Mouse (Mus musculus) MEL (cell line): Measurements from ENCODE around the gene Rnaseh1. TPM values are rescaled to one million over a fixed set of nuclear protein-coding genes. Genes with fewer than 3 reads are reported as not detected.

Experiments
- DNase-seq: peaks from one replicate; pipeline ENCODE4 v3.0.0; 2011; ENCODE audit warnings: low read depth, low spot score
- H3K27ac ChIP-seq: 2 replicates; pipeline ENCODE4 v1.5.1; 2012; ENCODE audit warnings: low read depth, mild to moderate bottlenecking, control low read depth, low read length, moderate library complexity; ENCODE audit not compliant: control insufficient read depth
- H3K27me3 ChIP-seq, 2 experiments: fragments of 150-350 bp in 1 of 2; sonication (generic) in 1 of 2; 2 replicates each; pipeline ENCODE4 v1.6.1; 2012; ENCODE audit warnings: low read length in 2 of 2, mild to moderate bottlenecking in 2 of 2, improper control_type of control experiment in 1 of 2, moderate library complexity in 1 of 2; ENCODE audit not compliant: insufficient read depth in 2 of 2, control insufficient read depth in 1 of 2
- H3K36me3 ChIP-seq, 2 experiments: 2 replicates each; pipeline ENCODE4 v1.6.1; 2012 to 2014; ENCODE audit warnings: low read length in 2 of 2, improper control_type of control experiment in 1 of 2, inconsistent platforms in 1 of 2, mild to moderate bottlenecking in 1 of 2; ENCODE audit not compliant: insufficient read depth in 2 of 2, control insufficient read depth in 1 of 2
- H3K4me1 ChIP-seq, 2 experiments: fragments of 150-350 bp in 1 of 2; sonication (generic) in 1 of 2; 2 replicates each; pipeline ENCODE4 v1.6.1; 2012; ENCODE audit warnings: low read length in 2 of 2, improper control_type of control experiment in 1 of 2, mild to moderate bottlenecking in 1 of 2; ENCODE audit not compliant: insufficient read depth in 2 of 2, control insufficient read depth in 1 of 2
- H3K4me3 ChIP-seq, 2 experiments: fragments of 150-350 bp in 1 of 2; sonication (generic) in 1 of 2; 2 replicates each; pipeline ENCODE4 v1.5.1; 2012; ENCODE audit warnings: low read depth in 2 of 2, low read length in 2 of 2, mild to moderate bottlenecking in 2 of 2, moderate library complexity in 2 of 2, control low read depth in 1 of 2, improper control_type of control experiment in 1 of 2; ENCODE audit not compliant: control insufficient read depth in 1 of 2, insufficient read depth in 1 of 2
- H3K79me2 ChIP-seq: 2 replicates; pipeline ENCODE4 v1.6.1; 2012; ENCODE audit warnings: mild to moderate bottlenecking, low read length, moderate library complexity; ENCODE audit not compliant: control insufficient read depth, poor library complexity, insufficient read depth
- H3K9ac ChIP-seq: 2 replicates; pipeline ENCODE4 v1.6.1; 2012; ENCODE audit warnings: low read depth, mild to moderate bottlenecking, control low read depth, low read length, moderate library complexity; ENCODE audit not compliant: control insufficient read depth, poor library complexity, severe bottlenecking
- H3K9me3 ChIP-seq: fragments of 150-350 bp; sonication (generic); replicated peaks from 2 replicates; pipeline ENCODE4 v1.6.1; 2012; ENCODE audit warnings: mild to moderate bottlenecking, low read length, improper control_type of control experiment, moderate library complexity; ENCODE audit not compliant: insufficient read depth
- BHLHE40 ChIP-seq: IDR thresholded peaks from 2 replicates; pipeline ENCODE4 v1.6.1; 2012; ENCODE audit warnings: low read depth, mild to moderate bottlenecking, inconsistent platforms, low read length, improper control_type of control experiment, borderline replicate concordance
- CHD1 ChIP-seq: IDR thresholded peaks from 2 replicates; pipeline ENCODE4 v1.6.1; 2012; ENCODE audit warnings: low read depth, mild to moderate bottlenecking, inconsistent platforms, low read length, improper control_type of control experiment
- ELF1 ChIP-seq: IDR thresholded peaks from 2 replicates; pipeline ENCODE4 v1.6.1; 2014; ENCODE audit warnings: low read depth, mild to moderate bottlenecking, inconsistent platforms, low read length, improper control_type of control experiment, moderate library complexity
- EP300 ChIP-seq, 2 experiments: IDR thresholded peaks; 2 replicates each; pipeline ENCODE4 v1.6.1; 2011; ENCODE audit warnings: improper control_type of control experiment in 2 of 2, low read length in 2 of 2, low read depth in 1 of 2, mild to moderate bottlenecking in 1 of 2
- ETS1 ChIP-seq: IDR thresholded peaks from 2 replicates; pipeline ENCODE4 v1.6.1; 2012; ENCODE audit warnings: low read depth, mild to moderate bottlenecking, inconsistent platforms, low read length, improper control_type of control experiment, moderate library complexity
- GATA1 ChIP-seq: IDR thresholded peaks from 2 replicates; pipeline ENCODE4 v1.6.1; 2011; ENCODE audit warnings: low read depth, low read length, improper control_type of control experiment
- HCFC1 ChIP-seq: IDR thresholded peaks from 2 replicates; pipeline ENCODE4 v1.6.1; 2012; ENCODE audit warnings: low read depth, mild to moderate bottlenecking, inconsistent platforms, low read length, improper control_type of control experiment, moderate library complexity
- JUND ChIP-seq: IDR thresholded peaks from 2 replicates; pipeline ENCODE4 v1.6.1; 2011; ENCODE audit warnings: low read depth, mild to moderate bottlenecking, improper control_type of control experiment, low read length
- MAFK ChIP-seq: IDR thresholded peaks from 2 replicates; pipeline ENCODE4 v1.6.1; 2011; ENCODE audit warnings: low read depth, mild to moderate bottlenecking, low read length, improper control_type of control experiment, borderline replicate concordance
- MAZ ChIP-seq: IDR thresholded peaks from 2 replicates; pipeline ENCODE4 v1.6.1; 2012; ENCODE audit warnings: low read depth, mild to moderate bottlenecking, inconsistent platforms, low read length, improper control_type of control experiment
- MXI1 ChIP-seq: IDR thresholded peaks from 2 replicates; pipeline ENCODE4 v1.6.1; 2011; ENCODE audit warnings: mild to moderate bottlenecking, low read depth, low read length, improper control_type of control experiment
- NELFE ChIP-seq: IDR thresholded peaks from 2 replicates; pipeline ENCODE4 v1.6.1; 2011; ENCODE audit warnings: low read depth, low read length, improper control_type of control experiment
- NRF1 ChIP-seq: IDR thresholded peaks from 2 replicates; pipeline ENCODE4 v1.6.1; 2014; ENCODE audit warnings: low read depth, mild to moderate bottlenecking, inconsistent platforms, low read length, improper control_type of control experiment, moderate library complexity; ENCODE audit not compliant: poor library complexity, insufficient read depth, severe bottlenecking
- POLR2AphosphoS5 ChIP-seq: IDR thresholded peaks from 2 replicates; pipeline ENCODE4 v1.6.1; 2012; ENCODE audit warnings: low read depth, borderline replicate concordance, mild to moderate bottlenecking, inconsistent platforms, low read length, moderate library complexity, mixed read lengths
- RCOR1 ChIP-seq: IDR thresholded peaks from 2 replicates; pipeline ENCODE4 v1.6.1; 2012; ENCODE audit warnings: low read depth, mild to moderate bottlenecking, inconsistent platforms, low read length, improper control_type of control experiment
- SIN3A ChIP-seq: IDR thresholded peaks from 2 replicates; pipeline ENCODE4 v1.6.1; 2012; ENCODE audit warnings: low read length, improper control_type of control experiment, inconsistent platforms
- TAL1 ChIP-seq: IDR thresholded peaks from 2 replicates; pipeline ENCODE4 v1.6.1; 2012; ENCODE audit warnings: mild to moderate bottlenecking, inconsistent platforms, low read length, moderate library complexity, mixed read lengths
- UBTF ChIP-seq: IDR thresholded peaks from 2 replicates; pipeline ENCODE4 v1.6.1; 2012; ENCODE audit warnings: low read depth, mild to moderate bottlenecking, inconsistent platforms, low read length, improper control_type of control experiment, moderate library complexity, borderline replicate concordance; ENCODE audit not compliant: insufficient read depth
- ZKSCAN1 ChIP-seq: IDR thresholded peaks from 2 replicates; pipeline ENCODE4 v1.6.1; 2012; ENCODE audit warnings: low read depth, mild to moderate bottlenecking, inconsistent platforms, low read length, improper control_type of control experiment, moderate library complexity
- polyA plus RNA-seq, 2 experiments: library from polyadenylated mRNA; stranded (reverse) in 1 of 2; unstranded in 1 of 2; fragments of >175 nt in 1 of 2; fragments of >200 nt in 1 of 2; gene quantifications; 2 replicates each; pipeline versions ENCODE4 v1.2.1 to v1.2.4; 2012; ENCODE audit warnings: low replicate concordance in 2 of 2, low read depth in 1 of 2; ENCODE audit not compliant: insufficient read length in 2 of 2, insufficient read depth in 1 of 2, missing spikeins in 1 of 2
- total RNA-seq: library from RNA; depleted of rRNA; stranded (reverse); fragments of 300-350 nt; gene quantifications from 2 replicates; pipeline ENCODE4 v1.2.3, GENCODE M21; 2012

The Rnaseh1 gene
- total and polyA plus RNA-seq, 3 experiments: 36.5 to 47.9 TPM; not detected in 1

DNA sequence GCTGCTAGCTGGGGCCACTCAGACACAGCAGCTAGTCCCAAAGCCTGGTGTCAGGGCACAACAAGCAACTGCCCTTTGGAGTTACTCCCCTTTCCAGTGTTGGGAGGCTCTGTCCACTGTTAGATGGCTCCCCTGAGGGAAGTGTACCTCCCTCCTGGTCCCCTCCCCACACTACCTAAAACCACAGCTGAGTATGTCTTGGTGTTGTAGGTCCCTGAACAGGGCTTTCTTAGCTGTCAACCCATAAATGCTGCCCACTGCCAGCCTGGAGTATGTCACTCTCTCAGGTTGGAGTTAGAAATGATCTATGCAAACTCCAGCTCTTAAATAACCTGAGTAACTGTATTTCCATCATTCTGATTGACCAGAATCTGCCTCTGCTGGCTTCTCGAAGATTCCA is 26.8 kb upstream of the Rnaseh1 start:
- H3K27me3 ChIP-seq: no peaks in the 10 kb centered on the region
- no peak overlapping the region for H3K27ac ChIP-seq
- H3K4me3 ChIP-seq: no peak overlapping the region
- H3K4me1 ChIP-seq: peaks cover 2 to 58% of the 10 kb centered on the region in 2 experiments; a peak in 3 of 4 replicates
- peaks cover 0 to 21% of the 10 kb centered on the region in 2 experiments; a peak in 2 of 4 replicates for H3K36me3 ChIP-seq
- DNase-seq: peak; percentile 10
- H3K79me2 ChIP-seq: no peaks in the 10 kb centered on the region
- H3K9ac ChIP-seq: no peak overlapping the region
- no peak for TF ChIP-seq JUND
- no peak for TF ChIP-seq ELF1
- TF ChIP-seq NELFE: no peak
- no peak for TF ChIP-seq MAFK
- TF ChIP-seq GATA1: no peak
- no peak for TF ChIP-seq MAZ
- TF ChIP-seq POLR2AphosphoS5: no peak
- TF ChIP-seq RCOR1: no peak
- no peak for TF ChIP-seq ZKSCAN1
- H3K9me3 ChIP-seq: no peaks in the 10 kb centered on the region

DNA sequence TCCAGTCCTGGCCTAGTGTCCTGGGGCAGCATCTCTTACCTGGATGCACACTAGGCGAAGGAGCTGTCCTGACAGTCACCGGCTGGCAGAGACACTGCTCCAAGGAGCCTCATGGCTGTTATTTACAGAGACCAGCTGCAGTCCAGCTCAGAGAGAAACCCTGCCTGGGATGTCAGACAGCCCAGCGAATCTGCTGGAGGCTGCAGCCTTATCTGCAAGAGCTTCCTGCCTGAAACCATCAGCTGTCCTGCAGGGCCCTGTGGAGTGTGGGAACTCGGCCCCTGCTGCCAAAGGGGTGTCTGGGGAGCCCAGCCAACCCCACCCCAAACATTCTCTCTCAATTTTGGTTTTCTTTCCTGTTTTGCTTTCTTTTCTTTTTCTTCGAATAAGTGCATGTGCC is 26.2 kb upstream of the Rnaseh1 start, which contains the start of gene Colec11:
Colec11 (minus strand) TSS at position 183 of the 400 bp plus-strand sequence.
- Histone ChIP-seq H3K4me1 (peaks cover 2 to 52% of the 10 kb centered on the region in 2 experiments; a peak in 3 of 4 replicates), H3K27me3 (no peaks in the 10 kb centered on the region), H3K4me3 (no peak within 1 kb of the TSS; a peak in 1 of 4 replicates), H3K9ac (no peak within 1 kb of the TSS; the same call in 1 of the 2 replicates), H3K79me2 (no peaks in the 10 kb centered on the region), H3K9me3 (no peaks in the 10 kb centered on the region), H3K27ac (no peak within 1 kb of the TSS), H3K36me3 (peaks cover 0 to 16% of the 10 kb centered on the region in 2 experiments; a peak in 2 of 4 replicates)
- TF ChIP-seq HCFC1 (no peak), MXI1 (no peak), TAL1 (no peak), BHLHE40 (no peak), UBTF (no peak), SIN3A (peak; percentile 31; the same call in 1 of the 2 replicates), GATA1 (peak; percentile 53; the same call in 1 of the 2 replicates), ETS1 (peak; percentile 92), EP300 (IDR thresholded peaks at IDR 0.05; ENCODE audit: low read depth in 1 of 2, low read length in 2 of 2) (0 out of 4 replicates have a peak, but pooled peaks of 1 of the 2 experiments have one; percentile 16), NRF1 (no peak), MAZ (no peak), POLR2AphosphoS5 (no peak), CHD1 (no peak)
- DNase-seq: peak; percentile 39
